ENCODE assay signal across 20 mouse cellular contexts in the genomic region with DNA sequence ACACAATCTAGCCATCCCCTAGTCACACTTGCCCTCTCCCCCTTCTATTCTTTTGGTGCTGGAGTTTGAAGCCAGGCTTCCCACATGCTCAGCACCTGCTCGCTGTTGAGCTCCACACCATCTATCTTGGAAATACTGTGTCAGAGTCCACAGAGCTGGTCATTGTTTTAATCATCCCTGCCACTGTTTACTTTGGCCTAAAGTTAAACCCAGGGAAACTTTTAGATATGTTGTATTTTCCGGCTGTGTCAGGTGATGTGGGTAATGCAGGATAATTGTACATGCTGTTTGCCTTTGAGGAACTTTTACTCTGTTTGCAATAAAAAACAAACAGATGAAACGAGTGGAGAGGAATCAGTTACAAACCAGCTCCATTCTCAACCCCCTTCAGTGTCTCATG. TPM values are rescaled to one million over a fixed set of nuclear protein-coding genes. Genes with fewer than 3 reads are reported as not detected.
A peak's percentile ranks its signal among the peaks of the same experiment; 100 is the strongest.
DNase-seq lines count a peak whose midpoint lies in the region; ATAC-seq lines count a peak whose summit lies in the region.
"Had no signal": no experiment of that assay in that cellular context is flagged by ENCODE, and none has a peak within 500 bp of the region (broad histone marks: within the 10 kb centered on the region; RNA-seq: fewer than 3 reads in every experiment).

No protein-coding gene starts in this region.

- H3K9ac ChIP-seq in kidney, embryonic 14.5 days (ENCODE audit: low read depth, low read length), result no peak overlapping the region
- no peak overlapping the region for H3K9ac ChIP-seq in liver, embryonic 15.5 days
- no peak overlapping the region for H3K9ac ChIP-seq in stomach, embryonic 14.5 days (replicated peaks; ENCODE audit: low read depth, low read length)
- H3K9ac ChIP-seq: embryonic facial prominence, embryonic 12.5 days; forebrain, embryonic 15.5 days; heart, embryonic 12.5 days had no signal

- no peaks in the 10 kb centered on the region for H3K9me3 ChIP-seq in kidney, embryonic 14.5 days (ENCODE audit: control insufficient read depth, low read length)
- no peaks in the 10 kb centered on the region for H3K9me3 ChIP-seq in liver, embryonic 15.5 days (replicated peaks)
- no peaks in the 10 kb centered on the region for H3K9me3 ChIP-seq in stomach, embryonic 14.5 days (ENCODE audit: control insufficient read depth, low read depth, low read length)
- H3K9me3 ChIP-seq: embryonic facial prominence, embryonic 12.5 days; forebrain, embryonic 15.5 days; heart, embryonic 12.5 days; hindbrain, embryonic 10.5 days had no signal

- no peaks in the 10 kb centered on the region for H3K27me3 ChIP-seq in kidney, embryonic 14.5 days (ENCODE audit: control insufficient read depth, insufficient read depth, low read length)
- H3K27me3 ChIP-seq in liver, embryonic 15.5 days, result no peaks in the 10 kb centered on the region
- no peaks in the 10 kb centered on the region for H3K27me3 ChIP-seq in stomach, embryonic 14.5 days (ENCODE audit: control insufficient read depth, insufficient read depth, low read length)
- H3K27me3 ChIP-seq: CH12.LX; embryonic facial prominence, embryonic 12.5 days; forebrain, embryonic 15.5 days; heart, embryonic 12.5 days; Patski had no signal

- no peak overlapping the region for H3K4me2 ChIP-seq in kidney, embryonic 14.5 days (replicated peaks; ENCODE audit: low read depth, low read length)
- H3K4me2 ChIP-seq in liver, embryonic 15.5 days, result no peak overlapping the region
- no peak overlapping the region for H3K4me2 ChIP-seq in stomach, embryonic 14.5 days (replicated peaks; ENCODE audit: low read depth, low read length)
- H3K4me2 ChIP-seq: embryonic facial prominence, embryonic 12.5 days; forebrain, embryonic 15.5 days; heart, embryonic 12.5 days had no signal

- H3K36me3 ChIP-seq in kidney, embryonic 14.5 days (ENCODE audit: control insufficient read depth, insufficient read depth, low read length), result peaks cover 22% of the 10 kb centered on the region
- H3K36me3 ChIP-seq in liver, embryonic 15.5 days (replicated peaks), result peaks cover 5% of the 10 kb centered on the region
- peaks cover 11% of the 10 kb centered on the region; the same call in 1 of the 2 replicates for H3K36me3 ChIP-seq in stomach, embryonic 14.5 days (ENCODE audit: control insufficient read depth, insufficient read depth, low read length)

- 0 out of 2 replicates have a peak overlapping the region, but pooled peaks have one; percentile 9 for H3K27ac ChIP-seq in kidney, embryonic 14.5 days (ENCODE audit: low read depth, low read length)
- H3K27ac ChIP-seq in liver, embryonic 15.5 days (replicated peaks), result peak overlapping the region; percentile 21
- H3K27ac ChIP-seq in stomach, embryonic 14.5 days (ENCODE audit: low read length), result no peak overlapping the region
- H3K27ac ChIP-seq: embryonic facial prominence, embryonic 12.5 days; forebrain, embryonic 15.5 days; hindbrain, embryonic 10.5 days had no signal

- whole genome bisulfite sequencing in kidney, embryonic 14.5 days, result 45% methylated on average over 3 of the region's 3 CpGs
- whole genome bisulfite sequencing in liver, embryonic 15.5 days (ENCODE audit: insufficient replicate concordance), result 66% methylated on average over 3 of the region's 3 CpGs
- 38% methylated on average over 3 of the region's 3 CpGs for WGBS in stomach, embryonic 14.5 days

- 0 out of 2 replicates have a peak, but pooled peaks cover 2% of the 10 kb centered on the region for H3K4me1 ChIP-seq in kidney, embryonic 14.5 days (ENCODE audit: control insufficient read depth, insufficient read depth, low read length)
- peaks cover 7% of the 10 kb centered on the region; the same call in 1 of the 2 replicates for H3K4me1 ChIP-seq in liver, embryonic 15.5 days (replicated peaks)
- H3K4me1 ChIP-seq in stomach, embryonic 14.5 days (ENCODE audit: control insufficient read depth, insufficient read depth, low read length), result no peaks in the 10 kb centered on the region
- H3K4me1 ChIP-seq: forebrain, embryonic 15.5 days; hindbrain, embryonic 10.5 days had no signal

- DNase-seq in kidney, postnatal 36 days, result no peak
- no peak for DNase-seq in liver
- peak; percentile 57 for DNase-seq in yolk sac, embryonic 10.5 days (ENCODE audit: low spot score)
- no peak for DNase-seq in right cerebral cortex, postnatal 10 days (ENCODE audit: low spot score in 2 of 2)
- no peak for DNase-seq in lung, postnatal 10 days
- DNase-seq: adrenal gland, postnatal 14 days; cerebellum, adult 11-12 months; cerebellum, adult 9-10 months; cerebellum, postnatal 25 days; gastrocnemius, postnatal 10 days had no signal

- H3K4me3 ChIP-seq in kidney, embryonic 14.5 days (ENCODE audit: low read length), result no peak overlapping the region
- H3K4me3 ChIP-seq in liver, embryonic 15.5 days (replicated peaks), result no peak overlapping the region
- no peak overlapping the region for H3K4me3 ChIP-seq in stomach, embryonic 14.5 days (ENCODE audit: low read depth, low read length)
- H3K4me3 ChIP-seq: embryonic facial prominence, embryonic 12.5 days; forebrain, embryonic 15.5 days; heart, embryonic 12.5 days; hindbrain, embryonic 10.5 days had no signal

- ATAC-seq in kidney, embryonic 14.5 days (ENCODE audit: low FRiP score, low TSS enrichment), result no peak
- peak; percentile 51 for ATAC-seq in liver, embryonic 15.5 days (ENCODE audit: insufficient read depth)
- ATAC-seq in stomach, embryonic 14.5 days (ENCODE audit: insufficient number of reproducible peaks, insufficient read depth, low FRiP score, low read depth), result peak; percentile 42; the same call in 1 of the 2 replicates
- ATAC-seq: activated CD4-positive, CD25-positive, alpha-beta regulatory T cell, adult 4 months; forebrain, embryonic 15.5 days; Patski had no signal

RNA-seq across cellular contexts. Expression of gene Klhdc10, which starts 35.4 kb away (rescaled TPM):
- polyA plus RNA-seq in kidney, embryonic 14.5 days (2014; fragmentation: Nextera tagmentation; extraction: Ambion mirVana), result 25.7 and 42.8 TPM in 2 replicates
- 8.2 and 8.3 TPM in 2 replicates for polyA plus RNA-seq in liver, embryonic 15.5 days (2015; fragmentation: Nextera tagmentation; extraction: Ambion mirVana)
- polyA plus RNA-seq in stomach, embryonic 14.5 days (2014; fragmentation: Nextera tagmentation; extraction: Ambion mirVana), result 24.8 and 29.3 TPM in 2 replicates

RNA-seq across cellular contexts. Expression of gene Zc3hc1, which starts 46.2 kb away (rescaled TPM):
- polyA plus RNA-seq in kidney, embryonic 14.5 days (2014; fragmentation: Nextera tagmentation; extraction: Ambion mirVana), result 69.4 and 78.3 TPM in 2 replicates
- 25.1 TPM in 2 replicates for polyA plus RNA-seq in liver, embryonic 15.5 days (2015; fragmentation: Nextera tagmentation; extraction: Ambion mirVana)
- 50.7 and 54.5 TPM in 2 replicates for polyA plus RNA-seq in stomach, embryonic 14.5 days (2014; fragmentation: Nextera tagmentation; extraction: Ambion mirVana)
